Mouse (Mus musculus) right cerebral cortex, adult 18-20 months (tissue): ENCODE data around the gene Snf8.
A peak's percentile ranks its signal among the peaks of the same experiment; 100 is the strongest.

Experiments used
- DNase-seq: peaks from one replicate; pipeline ENCODE4 v3.0.0; 2022; ENCODE audit warnings: mixed read lengths

The Snf8 gene

GRCm38 (mm10) chr11:96075177-96075508 lies 40.5 kb downstream of the Snf8 start:
- DNase-seq: no peak

- peak; percentile 100 for DNase-seq
Measured at GRCm38 (mm10) chr11:96075509-96076220, 41.0 kb downstream of the Snf8 start, which contains the start of gene Atp5g1. Gene Atp5g1 (minus strand): TSS chr11:96075670.

GRCm38 (mm10) chr11:96076221-96077105 lies 41.8 kb downstream of the Snf8 start:
- DNase-seq: no peak

- DNase-seq: no peak
Measured at GRCm38 (mm10) chr11:96080736-96081135, 46.1 kb downstream of the Snf8 start.

- DNase-seq: no peak
Measured at GRCm38 (mm10) chr11:96082682-96083081, 48.0 kb downstream of the Snf8 start.

- DNase-seq: no peak
Measured at GRCm38 (mm10) chr11:96087981-96088380, 53.3 kb downstream of the Snf8 start.

- DNase-seq: no peak
Measured at GRCm38 (mm10) chr11:96091073-96091472, 56.4 kb downstream of the Snf8 start.

GRCm38 (mm10) chr11:96092674-96093291 lies 58.1 kb downstream of the Snf8 start:
- DNase-seq: no peak

- peak; percentile 25 for DNase-seq
Measured at GRCm38 (mm10) chr11:96093361-96093760, 58.7 kb downstream of the Snf8 start.
